Mouse (Mus musculus) liver, embryonic 15.5 days (tissue): ENCODE data around the gene Hs2st1. TPM values are rescaled to one million over a fixed set of nuclear protein-coding genes. Genes with fewer than 3 reads are reported as not detected.
A peak's percentile ranks its signal among the peaks of the same experiment; 100 is the strongest.

Experiments
- ATAC-seq: fragments of 200-750 bp; cut with Nextera tagmentation; 2 replicates; pipeline ENCODE4 v1.8.0; 2017; ENCODE audit warnings: moderate number of reproducible peaks, mild to moderate bottlenecking, moderate library complexity; ENCODE audit not compliant: insufficient read depth
- H3K27ac ChIP-seq: fragments of 300-500 bp; sonication (generic); replicated peaks from 2 replicates; pipeline ENCODE4 v1.5.1; 2015; ENCODE audit warnings: mild to moderate bottlenecking, inconsistent platforms
- H3K27me3 ChIP-seq: fragments of 300-500 bp; sonication (generic); 2 replicates; pipeline ENCODE4 v1.6.1; 2015; ENCODE audit warnings: mild to moderate bottlenecking, inconsistent platforms
- H3K36me3 ChIP-seq: fragments of 300-500 bp; sonication (generic); replicated peaks from 2 replicates; pipeline ENCODE4 v1.6.1; 2015; ENCODE audit warnings: moderate library complexity, mild to moderate bottlenecking, inconsistent platforms
- H3K4me1 ChIP-seq: fragments of 300-500 bp; sonication (generic); replicated peaks from 2 replicates; pipeline ENCODE4 v1.6.1; 2015; ENCODE audit warnings: inconsistent platforms
- H3K4me2 ChIP-seq: fragments of 300-500 bp; sonication (generic); 2 replicates; pipeline ENCODE4 v1.6.1; 2015; ENCODE audit warnings: moderate library complexity, mild to moderate bottlenecking, inconsistent platforms
- H3K4me3 ChIP-seq: fragments of 300-500 bp; sonication (generic); replicated peaks from 2 replicates; pipeline ENCODE4 v1.5.1; 2015; ENCODE audit warnings: mild to moderate bottlenecking, inconsistent platforms
- H3K9ac ChIP-seq: fragments of 300-500 bp; sonication (generic); 2 replicates; pipeline ENCODE4 v1.6.1; 2015; ENCODE audit warnings: moderate library complexity, mild to moderate bottlenecking, inconsistent platforms
- H3K9me3 ChIP-seq: fragments of 300-500 bp; sonication (generic); replicated peaks from 2 replicates; pipeline ENCODE4 v1.6.1; 2016; ENCODE audit warnings: inconsistent platforms
- WGBS: fragments of 180-500 bp; shearing (Covaris S2); methylation state at CpG from one replicate; pipeline ENCODE4 v1.1.7; 2015; ENCODE audit warnings: mixed read lengths; ENCODE audit not compliant: insufficient replicate concordance; 5-methylcytosine and 5-hydroxymethylcytosine counted together
- polyA plus RNA-seq: library from polyadenylated mRNA; unstranded; fragments of >200 nt; fragmentation: Nextera tagmentation; extraction: Ambion mirVana; gene quantifications from 2 replicates; pipeline ENCODE4 v1.2.1, GENCODE M21; 2015

The Hs2st1 gene
- polyA plus RNA-seq, 1 experiment from 2014 or later = 1.9 TPM

DNA sequence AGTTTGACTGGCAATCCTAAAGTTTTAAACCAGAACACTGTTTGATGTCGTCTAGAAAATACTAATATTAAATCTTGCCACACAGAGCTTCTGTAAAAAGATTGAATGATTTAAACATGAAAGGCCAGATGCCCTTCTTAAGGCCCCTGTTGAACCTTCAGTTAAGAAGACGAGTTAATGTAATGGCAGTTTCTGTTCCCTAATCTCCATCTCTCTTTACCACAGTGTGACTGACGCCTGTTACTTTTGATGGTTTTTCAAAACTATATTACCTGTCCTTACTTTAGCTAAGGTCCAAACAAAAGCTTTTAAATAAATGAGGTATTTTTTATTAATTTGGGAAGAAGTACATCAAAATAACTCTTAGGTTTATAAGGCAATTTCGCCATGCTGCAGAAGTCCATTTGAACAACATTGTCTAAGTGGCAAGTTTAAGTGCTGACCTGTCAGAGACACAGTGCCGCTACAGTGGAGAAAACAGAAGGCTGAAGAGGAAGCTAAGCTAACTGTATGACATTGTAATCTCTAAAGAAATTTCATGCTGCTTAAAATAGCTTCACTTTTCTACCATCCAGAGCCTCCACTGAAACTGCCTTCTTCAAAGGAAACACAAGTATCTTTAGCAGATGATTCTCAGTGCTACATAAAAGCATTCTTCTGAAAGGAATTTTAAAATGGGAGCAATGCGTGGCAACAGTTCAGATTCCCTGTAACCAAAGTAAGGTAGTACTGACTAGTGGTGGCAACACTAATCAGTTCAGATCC is 15.0 kb upstream of the Hs2st1 start:
- Histone ChIP-seq H3K4me1 (peaks cover 47% of the 10 kb centered on the region), H3K27me3 (no peaks in the 10 kb centered on the region), H3K4me2 (no peak overlapping the region), H3K9ac (no peak overlapping the region), H3K36me3 (peaks cover 54% of the 10 kb centered on the region), H3K4me3 (no peak overlapping the region), H3K9me3 (no peaks in the 10 kb centered on the region), H3K27ac (peak overlapping the region; percentile 24; the same call in 1 of the 2 replicates)
- WGBS = 55% methylated on average over 6 of the region's 6 CpGs
- no peak for ATAC-seq

DNA sequence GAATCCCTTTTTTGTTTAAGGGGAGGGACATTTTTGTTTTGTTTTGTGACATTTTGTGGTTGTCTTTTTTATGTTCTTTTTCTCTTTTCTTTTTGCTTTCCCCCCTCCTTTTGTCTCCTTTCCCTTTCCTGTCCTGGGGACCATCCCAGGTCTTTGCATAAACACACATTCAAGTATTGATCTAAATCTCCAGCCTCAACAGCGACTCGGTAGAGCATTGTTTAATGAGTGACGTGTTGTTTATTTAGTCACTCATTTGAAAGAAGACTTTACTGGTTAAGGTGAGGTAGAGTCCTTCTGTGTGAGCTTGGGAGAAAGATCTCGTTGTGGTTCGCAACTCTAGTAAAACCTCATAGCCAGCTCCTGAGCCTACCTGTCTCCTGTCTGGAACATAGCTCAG is 13.8 kb upstream of the Hs2st1 start:
- no peak overlapping the region for H3K9ac ChIP-seq
- H3K27ac ChIP-seq = 0 out of 2 replicates have a peak overlapping the region, but pooled peaks have one; percentile 6
- 0 out of 2 replicates have a peak, but pooled peaks have one; percentile 11 for ATAC-seq
- peak overlapping the region; percentile 17; the same call in 1 of the 2 replicates for H3K4me2 ChIP-seq
- peaks cover 54% of the 10 kb centered on the region for H3K4me1 ChIP-seq
- H3K4me3 ChIP-seq = no peak overlapping the region
- no peaks in the 10 kb centered on the region for H3K9me3 ChIP-seq
- WGBS = 71% methylated on average over 5 of the region's 5 CpGs
- H3K36me3 ChIP-seq = peaks cover 52% of the 10 kb centered on the region
- no peaks in the 10 kb centered on the region for H3K27me3 ChIP-seq

DNA sequence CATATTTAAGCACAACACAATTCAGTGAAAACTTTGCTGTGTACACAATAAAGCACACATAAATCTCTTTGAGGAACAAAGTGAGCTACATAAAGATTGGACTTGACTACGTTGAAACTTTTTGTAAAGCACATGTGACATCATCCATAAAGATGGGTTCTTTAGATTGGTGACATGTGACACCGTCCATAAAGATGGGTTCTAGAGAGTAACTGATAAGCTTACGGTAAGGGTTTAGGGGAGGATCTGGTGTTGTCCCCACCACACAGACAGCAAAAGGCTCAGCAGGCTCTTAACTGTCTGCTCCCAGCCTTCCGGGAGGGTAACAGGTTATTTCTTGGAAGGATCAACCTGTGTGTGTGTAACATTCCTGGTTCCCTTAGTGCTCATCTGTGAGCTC is 12.3 kb upstream of the Hs2st1 start:
- H3K27me3 ChIP-seq = no peaks in the 10 kb centered on the region
- H3K4me2 ChIP-seq = no peak overlapping the region
- peaks cover 61% of the 10 kb centered on the region for H3K4me1 ChIP-seq
- peaks cover 55% of the 10 kb centered on the region for H3K36me3 ChIP-seq
- H3K9ac ChIP-seq = no peak overlapping the region
- no peaks in the 10 kb centered on the region for H3K9me3 ChIP-seq
- no peak overlapping the region for H3K4me3 ChIP-seq
- ATAC-seq = no peak
- whole genome bisulfite sequencing = 33% methylated on average over 4 of the region's 4 CpGs
- H3K27ac ChIP-seq = no peak overlapping the region

DNA sequence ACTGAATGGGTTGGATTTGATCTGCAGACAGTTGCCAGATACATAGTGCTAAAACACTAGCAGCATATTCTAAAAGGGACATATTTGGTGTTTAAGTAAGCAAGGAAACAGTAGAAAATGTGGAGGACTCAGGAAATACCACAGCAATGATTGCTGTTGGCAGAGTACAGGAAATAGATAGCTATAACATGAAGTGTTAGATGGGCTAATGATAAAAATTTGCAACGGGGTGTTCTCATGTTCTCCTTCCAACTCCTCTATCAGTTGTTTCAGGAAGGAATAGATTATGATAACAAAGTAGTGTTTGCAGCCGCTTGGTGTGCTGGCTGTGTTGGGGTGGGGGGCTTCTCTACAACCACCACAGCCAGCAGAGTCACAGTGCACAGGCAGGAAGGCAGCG is 11.9 kb upstream of the Hs2st1 start:
- Histone ChIP-seq H3K36me3 (peaks cover 51% of the 10 kb centered on the region), H3K27ac (no peak overlapping the region), H3K4me1 (peaks cover 63% of the 10 kb centered on the region), H3K4me3 (no peak overlapping the region), H3K9me3 (no peaks in the 10 kb centered on the region), H3K27me3 (no peaks in the 10 kb centered on the region), H3K9ac (no peak overlapping the region), H3K4me2 (no peak overlapping the region)
- WGBS = 36% methylated on average over 3 of the region's 3 CpGs
- no peak for ATAC-seq

DNA sequence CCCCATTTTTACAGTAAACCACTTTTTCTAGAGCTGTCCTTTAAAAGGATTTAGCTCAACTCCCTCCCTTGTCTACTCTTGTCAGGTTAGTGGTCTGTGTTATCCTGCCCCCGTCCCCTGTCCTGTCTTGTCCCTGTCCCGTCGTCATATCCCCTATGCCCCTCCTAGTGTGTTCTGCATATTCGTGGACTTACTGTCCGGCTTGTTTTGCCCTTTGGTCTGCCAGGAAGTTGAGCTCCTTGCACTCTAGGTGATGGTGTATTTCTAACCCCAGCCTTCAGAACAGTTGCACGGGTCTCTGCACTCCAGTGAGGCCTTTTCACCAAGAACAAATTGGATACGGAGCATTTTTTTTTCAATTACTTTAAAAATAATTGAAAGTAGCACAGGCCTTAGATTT is 10.3 kb upstream of the Hs2st1 start:
- Histone ChIP-seq H3K4me2 (no peak overlapping the region), H3K36me3 (peaks cover 40% of the 10 kb centered on the region), H3K27me3 (no peaks in the 10 kb centered on the region), H3K9ac (no peak overlapping the region), H3K4me3 (no peak overlapping the region), H3K27ac (no peak overlapping the region), H3K4me1 (peaks cover 63% of the 10 kb centered on the region), H3K9me3 (no peaks in the 10 kb centered on the region)
- 68% methylated on average over 7 of the region's 7 CpGs for WGBS
- no peak; the same call in 1 of the 2 replicates for ATAC-seq

DNA sequence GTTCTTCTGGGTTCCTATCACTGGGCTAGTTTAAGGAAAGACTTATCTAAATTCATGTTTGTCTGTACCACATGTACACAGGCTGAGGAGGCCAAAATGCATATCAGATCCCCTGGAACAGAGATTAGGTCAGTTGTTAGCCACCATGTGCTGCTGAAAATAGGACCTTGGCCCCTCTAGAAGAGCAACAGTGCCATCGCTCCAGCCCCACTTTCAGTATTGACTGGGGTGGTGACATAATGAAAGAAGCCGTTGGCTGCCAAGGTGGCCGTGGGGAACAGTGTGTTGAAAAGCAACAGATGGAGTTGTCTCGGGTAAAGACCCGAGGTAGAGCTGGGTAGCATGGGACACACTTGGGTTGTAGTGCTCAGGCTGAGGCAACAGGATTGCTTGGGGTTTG is 9.8 kb upstream of the Hs2st1 start:
- Histone ChIP-seq H3K4me1 (peaks cover 62% of the 10 kb centered on the region), H3K4me2 (no peak overlapping the region; the same call in 1 of the 2 replicates), H3K27me3 (no peaks in the 10 kb centered on the region), H3K27ac (peak overlapping the region; percentile 58), H3K9me3 (no peaks in the 10 kb centered on the region), H3K36me3 (peaks cover 40% of the 10 kb centered on the region), H3K4me3 (no peak overlapping the region), H3K9ac (no peak overlapping the region)
- ATAC-seq = peak; percentile 45; the same call in 1 of the 2 replicates
- 63% methylated on average over 5 of the region's 5 CpGs for whole genome bisulfite sequencing

DNA sequence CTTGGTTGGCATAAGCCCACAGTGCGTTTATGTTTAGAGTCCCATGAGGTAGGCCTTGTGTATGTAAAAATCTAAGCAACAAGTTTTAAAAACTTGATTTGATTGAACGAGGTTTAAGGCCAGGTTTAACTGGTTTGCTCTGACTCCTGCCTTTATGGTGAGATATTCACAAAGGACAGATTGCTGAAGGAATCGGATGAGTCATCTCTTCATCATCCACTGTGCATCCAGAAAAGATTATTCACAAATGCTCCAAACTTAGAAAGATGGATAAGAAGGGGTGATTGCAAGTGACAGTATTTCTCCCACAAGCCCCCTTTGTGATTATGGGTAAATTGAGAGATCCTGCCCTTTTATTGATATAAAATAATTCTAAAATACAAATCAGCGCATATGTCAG is 8.9 kb upstream of the Hs2st1 start:
- Histone ChIP-seq H3K36me3 (peaks cover 49% of the 10 kb centered on the region), H3K27ac (no peak overlapping the region), H3K9me3 (no peaks in the 10 kb centered on the region), H3K4me1 (peaks cover 64% of the 10 kb centered on the region), H3K9ac (no peak overlapping the region), H3K4me2 (no peak overlapping the region), H3K4me3 (no peak overlapping the region), H3K27me3 (no peaks in the 10 kb centered on the region)
- 81% methylated on average over 4 of the region's 4 CpGs for WGBS
- ATAC-seq = no peak

DNA sequence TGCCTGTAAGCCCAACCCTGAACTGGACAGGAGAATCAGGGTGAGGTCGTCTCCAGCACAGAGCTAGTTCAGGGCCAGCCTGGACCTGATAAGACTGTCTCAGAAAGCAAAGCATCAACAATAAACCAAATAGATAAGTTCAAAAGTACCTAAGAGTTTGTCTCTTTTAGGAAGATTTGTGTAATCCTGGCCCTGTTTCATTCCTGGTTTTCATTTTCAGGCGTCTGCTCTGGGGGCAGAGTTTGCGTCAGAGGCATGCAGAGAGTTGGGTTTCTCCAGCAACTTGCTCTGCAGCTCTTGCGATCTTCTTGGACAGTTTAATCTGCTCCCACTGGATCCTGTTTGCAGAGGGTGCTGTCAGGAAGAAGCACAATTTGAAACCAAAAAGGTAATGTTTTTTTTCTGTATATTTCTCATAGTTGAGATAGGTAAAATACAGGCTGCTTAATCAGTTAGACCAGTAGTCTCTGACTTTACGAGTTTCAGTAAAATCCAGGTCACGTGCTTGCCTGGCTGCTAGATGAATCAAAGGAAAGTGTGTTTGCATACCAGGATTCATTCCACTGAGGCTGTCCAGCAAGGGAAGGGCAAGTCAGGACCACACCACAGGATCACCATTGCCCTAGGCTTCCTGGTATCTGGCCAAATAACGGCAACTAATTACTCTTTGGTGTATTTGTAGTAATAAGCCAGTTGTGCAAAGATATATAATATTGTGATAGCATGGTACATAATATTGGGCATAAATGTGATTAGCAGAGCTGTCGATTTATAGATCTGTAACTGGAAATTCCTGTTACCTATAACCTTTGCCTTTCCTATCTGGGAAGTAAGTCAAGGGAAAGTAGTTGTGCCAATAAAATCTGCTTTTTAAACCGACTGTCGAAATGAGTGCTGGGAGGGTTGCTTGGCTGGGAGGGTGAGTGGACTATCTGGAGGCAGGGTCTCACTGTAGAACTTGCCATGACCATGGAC is 7.7 kb upstream of the Hs2st1 start:
- 0 out of 2 replicates have a peak overlapping the region, but pooled peaks have one; percentile 15 for H3K27ac ChIP-seq
- no peak overlapping the region for H3K4me2 ChIP-seq
- 75% methylated on average over 10 of the region's 10 CpGs for WGBS

DNA sequence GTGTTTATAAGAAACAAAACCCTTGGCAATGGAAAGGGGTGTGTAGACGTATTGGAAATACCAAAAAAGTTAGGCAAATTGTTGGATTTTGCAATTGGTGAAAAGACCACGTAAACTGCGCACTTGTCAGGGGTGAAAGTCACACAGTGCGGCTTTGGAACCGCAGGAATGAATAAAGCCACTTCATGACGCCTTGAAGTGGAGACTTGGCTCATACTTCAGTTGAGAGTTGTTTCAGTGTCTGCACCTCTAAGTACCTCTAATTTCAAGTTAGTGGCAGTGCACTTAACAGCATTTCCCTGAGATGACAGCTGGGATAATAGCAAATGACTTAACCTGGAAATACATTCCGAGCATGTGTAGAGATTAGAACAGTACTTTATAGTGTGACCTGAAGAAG is 4.3 kb upstream of the Hs2st1 start:
- Histone ChIP-seq H3K4me3 (no peak overlapping the region), H3K4me2 (no peak overlapping the region), H3K27ac (no peak overlapping the region), H3K9ac (no peak overlapping the region), H3K36me3 (peaks cover 42% of the 10 kb centered on the region), H3K27me3 (no peaks in the 10 kb centered on the region), H3K9me3 (no peaks in the 10 kb centered on the region), H3K4me1 (peaks cover 57% of the 10 kb centered on the region)
- no peak for ATAC-seq
- 85% methylated on average over 7 of the region's 7 CpGs for WGBS

More for the DNA sequence above, 7.7 kb upstream of the Hs2st1 start:
- H3K9me3 ChIP-seq = no peaks in the 10 kb centered on the region
- H3K36me3 ChIP-seq = peaks cover 54% of the 10 kb centered on the region
- no peak for ATAC-seq
- H3K9ac ChIP-seq = no peak overlapping the region
- H3K27me3 ChIP-seq = no peaks in the 10 kb centered on the region
- peaks cover 65% of the 10 kb centered on the region for H3K4me1 ChIP-seq
- no peak overlapping the region for H3K4me3 ChIP-seq

DNA sequence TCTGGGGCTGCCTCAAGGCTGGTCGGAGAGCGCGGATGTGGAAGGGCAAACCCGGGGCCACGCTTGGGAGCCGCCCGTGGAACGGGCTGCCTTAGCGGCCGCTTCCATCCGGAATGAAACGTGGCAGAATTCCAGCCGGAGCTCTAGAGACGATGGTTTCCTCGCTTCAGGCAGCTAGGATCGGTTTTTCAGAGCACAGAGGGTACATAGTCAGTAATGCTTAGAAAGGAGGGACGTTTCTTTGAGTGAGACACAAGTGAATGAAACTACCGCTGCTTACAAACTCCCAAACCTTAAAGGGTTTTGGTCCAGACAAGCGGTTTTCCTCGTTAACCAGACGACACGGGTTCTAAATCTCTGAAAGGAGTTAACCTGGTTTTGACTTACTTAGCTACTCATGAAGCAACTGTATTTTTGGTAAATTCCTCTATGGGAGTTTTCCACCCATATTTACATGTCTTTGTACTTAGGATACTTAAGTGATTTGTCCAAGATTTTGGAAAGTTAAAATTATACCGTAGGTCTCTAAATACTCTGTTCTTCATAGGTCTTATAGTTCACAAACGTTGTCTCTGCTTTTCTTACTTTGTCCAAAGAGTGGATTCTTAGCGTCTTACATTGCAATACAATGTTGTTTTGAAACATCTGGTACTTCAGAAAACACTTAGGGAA is 971 bp upstream of the Hs2st1 start:
- under 1% methylated on average over 25 of the region's 25 CpGs for WGBS
- ATAC-seq = no peak
- no peaks in the 10 kb centered on the region for H3K9me3 ChIP-seq
- H3K4me2 ChIP-seq = peak overlapping the region; percentile 100
- H3K9ac ChIP-seq = peak overlapping the region; percentile 97
- H3K4me3 ChIP-seq = peak overlapping the region; percentile 99
- no peaks in the 10 kb centered on the region for H3K27me3 ChIP-seq
- peaks cover 26% of the 10 kb centered on the region for H3K36me3 ChIP-seq
- H3K27ac ChIP-seq = peak overlapping the region; percentile 91
- H3K4me1 ChIP-seq = peaks cover 53% of the 10 kb centered on the region
